Mouse (Mus musculus) embryonic fibroblast, embryonic 13.5 days (primary cell): ENCODE data around the gene Unc119b. TPM values are rescaled to one million over a fixed set of nuclear protein-coding genes. Genes with fewer than 3 reads are reported as not detected.

ENCODE experiments used
- H3K27ac ChIP-seq: 2 replicates; pipeline ENCODE4 v1.5.1; 2012; ENCODE audit warnings: low read length, control low read depth, inconsistent platforms; ENCODE audit not compliant: insufficient read depth
- H3K4me1 ChIP-seq: 2 replicates; pipeline ENCODE4 v1.6.1; 2011; ENCODE audit warnings: low read length; ENCODE audit not compliant: control insufficient read depth, insufficient read depth
- H3K4me3 ChIP-seq: 2 replicates; pipeline ENCODE4 v1.5.1; 2011; ENCODE audit warnings: mild to moderate bottlenecking, control low read depth, low read length; ENCODE audit not compliant: insufficient read depth
- CTCF ChIP-seq: IDR thresholded peaks from 2 replicates; pipeline ENCODE4 v1.5.1; 2011; ENCODE audit warnings: mild to moderate bottlenecking, control low read depth, low read length, moderate library complexity, borderline replicate concordance; ENCODE audit not compliant: insufficient read depth
- POLR2A ChIP-seq: IDR thresholded peaks from 2 replicates; pipeline ENCODE4 v1.6.1; 2011; ENCODE audit warnings: low read depth, mild to moderate bottlenecking, control low read depth, low read length, moderate library complexity
- polyA plus RNA-seq: library from polyadenylated mRNA; stranded (reverse); fragments of >200 nt; gene quantifications from 2 replicates; pipeline ENCODE4 v1.2.4, GENCODE M21; 2011; ENCODE audit warnings: low read depth; ENCODE audit not compliant: missing spikeins, insufficient read length

Unc119b gene
- polyA plus RNA-seq, 1 experiment: 19.8 TPM

DNA sequence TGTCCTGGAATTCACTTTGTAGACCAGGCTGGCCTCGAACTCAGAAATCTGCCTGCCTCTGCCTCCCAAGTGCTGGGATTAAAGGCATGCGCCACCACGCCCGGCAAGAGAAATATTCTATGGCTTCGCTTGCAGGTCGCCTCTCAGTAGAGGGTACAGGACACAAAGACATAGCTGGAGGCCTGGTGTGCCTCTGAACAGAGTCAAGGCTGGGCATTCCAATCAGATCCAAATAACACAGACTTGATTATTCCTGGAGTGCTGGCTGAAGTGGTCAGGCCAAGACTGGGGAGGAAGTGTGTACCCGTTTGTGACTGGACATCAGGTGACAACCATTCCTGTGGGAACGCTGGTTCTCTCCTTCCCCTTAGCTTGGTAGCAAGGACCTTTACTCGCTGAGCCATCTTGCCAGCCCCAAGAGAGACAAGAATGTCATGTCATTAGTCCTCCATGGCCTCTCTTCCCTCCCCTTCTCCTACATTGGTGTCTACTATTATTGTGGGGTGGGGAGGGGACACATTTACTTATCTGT is 7.5 kb upstream of the Unc119b start:
- TF ChIP-seq POLR2A (no peak), CTCF (no peak)
- H3K4me3 ChIP-seq: no peak overlapping the region
- no peak overlapping the region for H3K27ac ChIP-seq
- no peaks in the 10 kb centered on the region for H3K4me1 ChIP-seq

- Histone ChIP-seq H3K4me1 (no peaks in the 10 kb centered on the region), H3K4me3 (no peak overlapping the region), H3K27ac (no peak overlapping the region)
- no peak for TF ChIP-seq POLR2A
Observed at GRCm38 (mm10) chr5:115140726-115141125, 6.0 kb upstream of the Unc119b start.

DNA sequence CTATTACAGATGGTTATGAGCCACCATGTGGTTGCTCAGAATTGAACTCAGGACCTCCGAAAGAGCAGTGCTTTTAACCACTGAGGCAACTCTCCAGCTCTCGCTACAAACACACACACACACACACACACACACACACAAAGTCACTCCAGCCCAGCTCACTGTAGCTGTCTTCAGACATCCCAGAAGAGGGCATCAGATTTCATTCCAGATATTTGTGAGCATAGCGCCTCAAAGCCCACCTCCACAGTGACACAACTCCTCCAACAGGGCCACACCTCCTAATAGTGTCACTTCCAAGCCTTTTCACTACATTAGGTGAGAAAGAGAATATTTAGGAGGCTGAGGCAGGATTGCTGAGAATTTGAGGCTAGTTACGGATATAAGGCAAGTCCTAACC is 4.3 kb upstream of the Unc119b start:
- H3K4me1 ChIP-seq: no peaks in the 10 kb centered on the region
- TF ChIP-seq POLR2A: no peak
- no peak for TF ChIP-seq CTCF
- H3K27ac ChIP-seq: no peak overlapping the region
- H3K4me3 ChIP-seq: no peak overlapping the region

GRCm38 (mm10) chr5:115133358-115134066 is 1.3 kb downstream of the Unc119b start:
- Histone ChIP-seq H3K4me1 (no peaks in the 10 kb centered on the region), H3K4me3 (peak overlapping the region; percentile 91), H3K27ac (no peak overlapping the region)
- TF ChIP-seq POLR2A (no peak), CTCF (no peak)

DNA sequence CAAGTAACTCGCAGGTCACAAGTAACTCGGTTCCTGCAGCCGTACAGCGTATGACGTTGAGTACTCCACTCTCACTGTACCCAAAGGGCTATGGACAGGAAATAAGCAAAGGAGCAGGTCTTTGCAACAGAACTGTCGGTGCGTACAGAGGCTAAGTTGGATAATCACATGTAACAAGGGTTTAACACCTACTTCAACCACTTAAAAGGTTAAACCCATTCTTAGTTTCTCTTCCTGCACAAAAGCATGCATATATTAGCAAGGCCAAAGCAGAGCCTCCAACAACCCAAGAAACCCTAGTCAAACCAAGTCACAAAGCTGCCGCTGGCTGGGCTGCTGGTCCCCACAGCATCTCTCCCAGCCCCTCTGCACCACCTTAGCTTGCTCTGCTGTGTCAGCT is 2.3 kb downstream of the Unc119b start:
- Histone ChIP-seq H3K4me3 (no peak overlapping the region), H3K4me1 (no peaks in the 10 kb centered on the region), H3K27ac (no peak overlapping the region)
- TF ChIP-seq CTCF: no peak
- TF ChIP-seq POLR2A: no peak

DNA sequence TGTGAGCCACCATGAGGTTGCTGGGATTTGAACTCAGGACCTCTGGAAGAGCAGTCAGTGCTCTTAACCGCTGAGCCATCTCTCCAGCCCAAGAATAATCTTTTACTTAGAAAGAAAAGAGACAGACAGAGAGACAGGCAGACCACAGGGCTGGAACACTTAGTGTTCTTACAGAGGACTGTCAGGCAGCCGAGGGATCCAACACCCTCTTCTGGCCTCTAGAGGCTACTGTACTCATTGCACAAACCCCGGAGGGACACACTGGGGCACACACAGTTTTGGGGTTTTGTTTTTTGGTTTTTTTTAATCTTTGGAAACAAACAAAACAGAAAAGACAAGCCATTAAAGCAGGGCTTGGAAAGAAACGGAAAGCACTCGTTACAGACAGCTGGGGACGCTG is 5.4 kb downstream of the Unc119b start:
- no peak for TF ChIP-seq CTCF
- TF ChIP-seq POLR2A: no peak
- Histone ChIP-seq H3K27ac (no peak overlapping the region), H3K4me1 (peaks cover 4% of the 10 kb centered on the region; the same call in 1 of the 2 replicates), H3K4me3 (no peak overlapping the region)

GRCm38 (mm10) chr5:115127421-115128179 is 7.2 kb downstream of the Unc119b start:
- no peak overlapping the region for H3K27ac ChIP-seq
- TF ChIP-seq CTCF (no peak), POLR2A (no peak)
- no peak overlapping the region for H3K4me3 ChIP-seq
- peaks cover 4% of the 10 kb centered on the region; the same call in 1 of the 2 replicates for H3K4me1 ChIP-seq

DNA sequence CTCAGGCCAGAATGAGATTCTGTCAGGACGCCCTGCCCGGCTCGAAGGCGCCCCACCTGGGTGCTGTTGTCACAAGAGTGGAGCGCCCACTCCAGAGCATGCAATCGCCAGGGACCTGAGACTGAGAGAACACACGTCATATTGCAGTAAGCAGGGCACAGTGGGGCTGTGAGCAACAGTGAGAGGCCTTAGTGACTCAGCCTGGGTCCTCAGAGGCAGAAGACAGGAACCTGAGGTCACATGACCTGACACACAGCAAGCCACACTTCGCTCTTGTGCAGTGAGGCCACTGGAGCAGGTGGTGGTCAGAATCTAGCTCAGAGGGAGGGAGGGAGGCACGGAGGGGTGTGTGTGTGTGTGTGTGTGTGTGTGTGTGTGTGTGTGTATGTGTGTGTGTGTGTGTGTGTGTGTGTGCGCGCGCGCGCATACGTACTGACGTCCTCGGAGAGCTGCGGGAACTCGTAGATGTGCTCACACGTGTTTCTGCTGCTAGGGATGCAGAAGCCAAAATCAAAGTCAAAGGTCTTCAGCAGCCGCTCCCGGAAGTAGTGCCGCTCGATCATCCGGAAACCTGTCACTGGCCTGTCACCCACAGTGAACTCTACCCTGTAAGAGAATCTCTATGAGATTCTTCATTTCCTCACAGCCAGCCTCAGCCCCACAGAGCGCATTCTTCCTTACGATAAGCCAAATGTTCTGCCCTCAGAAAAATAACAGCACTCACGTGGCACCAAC is 8.0 kb downstream of the Unc119b start:
- Histone ChIP-seq H3K4me3 (no peak overlapping the region), H3K27ac (no peak overlapping the region), H3K4me1 (peaks cover 4% of the 10 kb centered on the region; the same call in 1 of the 2 replicates)
- no peak for TF ChIP-seq CTCF
- no peak for TF ChIP-seq POLR2A

DNA sequence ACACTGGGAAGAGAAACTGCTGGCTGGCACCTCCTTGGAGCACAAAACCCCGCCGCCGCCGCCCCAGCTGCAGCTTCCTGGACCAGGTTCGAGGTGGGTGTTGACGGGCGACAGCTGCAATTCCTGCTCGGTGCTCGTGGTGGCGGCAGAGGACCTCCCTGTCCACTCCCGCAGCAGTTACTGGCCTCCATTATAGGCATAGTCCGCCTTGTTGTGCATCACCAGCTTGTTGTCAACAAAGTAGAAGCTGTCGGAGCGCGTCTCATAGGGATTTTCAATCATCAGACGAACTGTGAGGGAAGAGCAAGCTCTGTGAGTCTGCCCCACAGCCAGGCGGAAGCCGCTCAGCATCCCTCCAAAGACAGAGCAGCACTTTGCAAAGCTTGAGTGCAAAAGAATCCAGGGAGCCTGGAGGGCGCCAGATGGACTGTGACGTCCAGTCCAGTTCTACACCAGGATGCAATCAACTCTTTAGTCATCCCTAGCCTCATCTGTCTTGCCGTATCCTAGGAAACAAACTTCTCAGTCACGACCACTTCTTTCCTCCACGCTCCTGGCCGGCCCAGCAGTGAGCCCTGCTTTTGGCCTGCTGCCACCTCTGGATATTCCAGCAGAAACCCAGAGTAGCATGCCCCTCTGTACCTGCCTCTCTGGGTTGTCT is 9.4 kb downstream of the Unc119b start:
- no peak overlapping the region for H3K4me3 ChIP-seq
- peaks cover 4% of the 10 kb centered on the region; the same call in 1 of the 2 replicates for H3K4me1 ChIP-seq
- H3K27ac ChIP-seq: no peak overlapping the region
- TF ChIP-seq CTCF: peak; percentile 98
- TF ChIP-seq POLR2A: no peak
